Mouse (Mus musculus) hindbrain, embryonic 10.5 days (tissue): ENCODE measurements at regions not wholly inside any gene's neighbourhood (a gene's known extent, or its start where the extent isn't known, plus 50 kb on each side); places are given as distances from the start of the nearest gene placed in this dataset.

Experiments
- DNase-seq: peaks from one replicate; pipeline ENCODE4 v3.0.0-alpha.2; 2017; ENCODE audit warnings: low spot score
- H3K27ac ChIP-seq: fragments of 300-500 bp; sonication (generic); 2 replicates; pipeline ENCODE4 v1.5.1; 2016; ENCODE audit warnings: mild to moderate bottlenecking, moderate library complexity
- H3K27me3 ChIP-seq: fragments of 300-500 bp; sonication (generic); 2 replicates; pipeline ENCODE4 v1.6.1; 2016; ENCODE audit warnings: mild to moderate bottlenecking; ENCODE audit not compliant: poor library complexity, insufficient read depth, severe bottlenecking
- H3K36me3 ChIP-seq: fragments of 300-500 bp; sonication (generic); 2 replicates; pipeline ENCODE4 v1.6.1; 2016; ENCODE audit warnings: mild to moderate bottlenecking, moderate library complexity
- H3K4me1 ChIP-seq: fragments of 300-500 bp; sonication (generic); replicated peaks from 2 replicates; pipeline ENCODE4 v1.6.1; 2016; ENCODE audit warnings: mild to moderate bottlenecking
- H3K4me3 ChIP-seq: fragments of 300-500 bp; sonication (generic); 2 replicates; pipeline ENCODE4 v1.5.1; 2016; ENCODE audit warnings: mild to moderate bottlenecking, moderate library complexity
- H3K9me3 ChIP-seq: fragments of 300-500 bp; sonication (generic); 2 replicates; pipeline ENCODE4 v1.6.1; 2016; ENCODE audit warnings: mild to moderate bottlenecking, moderate library complexity
- WGBS: fragments of 180-500 bp; shearing (Covaris S2); methylation state at CpG from one replicate; pipeline ENCODE4 v1.1.7; 2016; 5-methylcytosine and 5-hydroxymethylcytosine counted together

- Histone ChIP-seq H3K4me3 (no peak overlapping the region), H3K27me3 (no peaks in the 10 kb centered on the region), H3K27ac (no peak overlapping the region), H3K9me3 (no peaks in the 10 kb centered on the region), H3K36me3 (no peaks in the 10 kb centered on the region), H3K4me1 (no peaks in the 10 kb centered on the region)
- WGBS, result 70% methylated on average over 4 of the region's 4 CpGs
- DNase-seq, result no peak
These were observed 80.0 kb upstream of the Hpgds start for GRCm38 (mm10) chr6:65224723-65225122.

GRCm38 (mm10) chr6:65262572-65262971, 117.9 kb upstream of the Hpgds start:
- H3K27ac ChIP-seq, result no peak overlapping the region
- DNase-seq, result no peak
- no peak overlapping the region for H3K4me3 ChIP-seq
- H3K27me3 ChIP-seq, result no peaks in the 10 kb centered on the region
- WGBS, result 83% methylated on average over 1 of the region's 1 CpGs
- H3K4me1 ChIP-seq, result no peaks in the 10 kb centered on the region
- no peaks in the 10 kb centered on the region for H3K36me3 ChIP-seq
- H3K9me3 ChIP-seq, result no peaks in the 10 kb centered on the region

GRCm38 (mm10) chr6:65270723-65271122, 110.2 kb upstream of the C130060K24Rik start:
- H3K4me1 ChIP-seq, result no peaks in the 10 kb centered on the region
- H3K27ac ChIP-seq, result no peak overlapping the region
- WGBS, result 76% methylated on average over 1 of the region's 1 CpGs
- H3K36me3 ChIP-seq, result no peaks in the 10 kb centered on the region
- H3K4me3 ChIP-seq, result no peak overlapping the region
- H3K27me3 ChIP-seq, result no peaks in the 10 kb centered on the region
- no peaks in the 10 kb centered on the region for H3K9me3 ChIP-seq
- no peak for DNase-seq

- H3K4me3 ChIP-seq, result no peak overlapping the region
- H3K27ac ChIP-seq, result peak overlapping the region; percentile 81
- no peaks in the 10 kb centered on the region for H3K27me3 ChIP-seq
- H3K4me1 ChIP-seq, result peaks cover 29% of the 10 kb centered on the region
- peak; percentile 25 for DNase-seq
- no peaks in the 10 kb centered on the region for H3K36me3 ChIP-seq
- 24% methylated on average over 1 of the region's 1 CpGs for WGBS
- H3K9me3 ChIP-seq, result no peaks in the 10 kb centered on the region
These were observed 70.7 kb upstream of the C130060K24Rik start for GRCm38 (mm10) chr6:65310176-65310575.

GRCm38 (mm10) chr6:65310840-65311620, 69.9 kb upstream of the C130060K24Rik start:
- H3K4me1 ChIP-seq, result peaks cover 29% of the 10 kb centered on the region
- DNase-seq, result peak; percentile 36
- no peaks in the 10 kb centered on the region for H3K36me3 ChIP-seq
- peak overlapping the region; percentile 81 for H3K27ac ChIP-seq
- H3K9me3 ChIP-seq, result no peaks in the 10 kb centered on the region
- 33% methylated on average over 11 of the region's 11 CpGs for WGBS
- H3K27me3 ChIP-seq, result no peaks in the 10 kb centered on the region
- no peak overlapping the region for H3K4me3 ChIP-seq

GRCm38 (mm10) chr6:65311778-65312177, 69.1 kb upstream of the C130060K24Rik start:
- Histone ChIP-seq H3K27me3 (no peaks in the 10 kb centered on the region), H3K9me3 (no peaks in the 10 kb centered on the region), H3K4me1 (peaks cover 29% of the 10 kb centered on the region), H3K27ac (peak overlapping the region; percentile 31), H3K36me3 (no peaks in the 10 kb centered on the region), H3K4me3 (no peak overlapping the region)
- no peak for DNase-seq
